Mouse (Mus musculus) left cerebral cortex, adult 18-20 months (tissue): ENCODE results near the gene Pde1a. TPM values are rescaled to one million over a fixed set of nuclear protein-coding genes. Genes with fewer than 3 reads are reported as not detected.

Experiments
- DNase-seq, 2 experiments: peaks; one replicate each; pipeline ENCODE4 v3.0.0; 2021 to 2022; ENCODE audit warnings: low spot score in 2 of 2, mixed read lengths in 1 of 2
- total RNA-seq, 2 experiments: library from RNA; stranded (reverse); gene quantifications; 2 replicates each; pipeline ENCODE4 v1.2.3; 2021

The Pde1a gene
- total RNA-seq, 2 experiments from 2014 or later, result 152 to 160 TPM

- no peak for DNase-seq
Observed at GRCm38 (mm10) chr2:80046751-80047513, 82.3 kb downstream of the Pde1a start.

DNA sequence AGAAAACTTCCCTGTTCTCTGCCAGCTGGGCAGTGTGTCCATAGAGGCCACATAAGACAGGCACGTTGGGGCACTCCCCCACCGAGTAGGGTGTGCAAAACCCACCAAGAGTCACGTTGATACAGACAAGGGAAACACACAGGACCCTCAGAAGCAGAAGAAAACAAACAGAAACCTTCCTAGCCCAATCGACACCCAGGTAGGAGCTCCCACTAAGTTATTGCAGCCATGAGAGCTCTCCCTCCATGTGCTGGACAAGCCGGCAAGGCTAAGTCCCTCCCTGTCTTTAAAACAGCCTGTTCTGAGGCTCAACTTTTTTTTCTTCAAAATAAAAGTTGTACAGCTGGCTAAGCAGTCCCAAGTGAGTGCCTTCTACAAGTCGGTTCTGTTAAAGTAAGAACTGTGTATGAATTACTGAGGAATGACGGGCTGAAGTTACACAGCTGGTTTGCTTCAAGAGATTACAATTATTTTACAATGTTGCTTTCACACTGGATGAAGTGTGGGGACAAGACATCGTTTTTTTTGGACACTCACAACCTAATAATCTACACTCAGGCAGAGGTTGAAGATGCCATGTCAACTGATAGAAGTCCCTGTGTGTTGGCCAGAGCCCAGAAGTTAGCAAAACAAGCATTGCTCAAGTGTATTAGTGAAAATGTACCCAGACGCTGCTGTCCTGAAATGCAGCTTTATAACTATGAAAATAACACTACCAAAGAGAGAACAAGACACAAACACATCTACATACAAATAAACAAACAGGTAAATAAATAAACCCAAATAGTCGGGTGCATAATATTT lies 90.4 kb downstream of the Pde1a start:
- DNase-seq, result no peak

DNA sequence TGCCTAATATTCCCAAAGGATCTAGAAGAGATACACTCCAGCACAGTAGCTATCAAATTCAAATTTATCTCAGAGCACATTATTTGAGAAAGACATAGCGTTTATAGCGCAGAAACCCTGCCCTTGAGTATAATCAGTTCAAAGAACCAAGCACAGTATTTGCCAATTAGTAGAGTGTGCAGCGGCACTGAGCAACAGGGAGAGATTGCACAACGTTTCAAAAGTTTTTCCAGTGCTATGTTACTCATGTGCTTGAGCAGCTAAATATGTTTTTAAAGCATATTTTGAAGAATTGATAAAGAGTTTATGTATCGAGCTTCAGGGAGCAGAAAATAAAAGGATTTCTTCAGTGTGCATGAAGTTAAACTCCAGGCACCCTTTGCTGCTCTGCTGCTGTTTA lies 91.3 kb downstream of the Pde1a start:
- no peak for DNase-seq

- no peak for DNase-seq
Observed at GRCm38 (mm10) chr2:80029051-80029450, 100.2 kb downstream of the Pde1a start.

- DNase-seq, result no peak
Observed at GRCm38 (mm10) chr2:80026053-80026452, 103.2 kb downstream of the Pde1a start.

DNA sequence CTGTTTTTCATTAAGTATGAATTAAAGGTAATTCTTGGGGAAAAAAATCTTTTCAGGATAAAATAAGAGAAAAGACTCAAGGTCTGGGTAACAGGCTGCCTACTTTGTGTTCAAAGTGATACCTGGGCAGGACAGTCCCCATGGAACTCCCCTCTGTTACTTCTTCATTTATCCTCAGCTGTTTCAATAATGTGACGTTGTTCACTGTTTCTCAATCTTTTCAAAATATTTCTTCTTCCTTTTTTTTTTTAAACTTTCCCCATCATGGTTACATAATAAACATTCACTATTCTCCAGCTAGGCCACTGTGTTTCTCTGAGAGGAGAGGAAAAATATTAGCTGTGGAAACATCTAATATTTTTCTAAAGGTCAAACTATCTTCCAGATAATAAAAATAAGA lies 103.7 kb downstream of the Pde1a start:
- no peak for DNase-seq

DNA sequence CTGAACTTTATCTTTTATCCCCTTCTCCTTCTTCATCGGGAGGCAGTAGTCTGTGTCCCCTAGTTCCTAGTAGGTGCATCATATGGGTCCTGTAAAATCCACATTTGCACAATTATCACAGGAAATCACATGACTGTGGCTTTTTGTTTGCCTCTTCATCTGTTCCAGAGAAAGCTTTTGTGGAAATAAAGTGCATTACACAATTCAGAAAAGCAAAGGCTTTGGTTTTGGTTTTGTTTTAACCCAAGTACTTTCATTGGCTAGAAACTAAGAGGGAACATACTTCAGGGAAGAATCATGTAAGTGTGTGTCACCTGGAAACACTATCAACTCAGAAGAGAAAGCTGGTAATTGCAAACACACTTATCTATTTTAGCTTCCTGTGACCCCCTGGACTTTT lies 104.2 kb downstream of the Pde1a start:
- DNase-seq, result no peak

- no peak for DNase-seq
Observed at GRCm38 (mm10) chr2:80014161-80014560, 115.1 kb downstream of the Pde1a start.

DNA sequence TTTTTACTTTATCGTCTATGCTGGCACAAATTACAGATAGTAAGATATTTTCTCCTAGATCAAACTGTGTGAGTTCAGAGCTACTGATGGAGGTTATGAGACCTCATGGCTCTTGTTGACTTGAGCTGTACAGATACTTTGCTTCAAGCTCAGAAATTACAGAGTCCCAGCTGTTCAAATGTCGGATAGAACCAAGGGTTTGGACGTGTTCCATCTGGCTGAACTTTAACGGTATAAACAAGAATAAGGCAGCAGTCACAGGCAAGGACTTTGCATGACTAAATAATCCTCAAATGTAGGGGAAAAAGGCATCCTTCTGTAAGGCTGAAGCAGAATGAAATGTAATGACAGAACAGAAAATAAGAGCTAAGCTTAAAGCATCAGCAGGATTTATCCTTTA lies 116.2 kb downstream of the Pde1a start:
- DNase-seq, result peak; percentile 12 to 19

DNA sequence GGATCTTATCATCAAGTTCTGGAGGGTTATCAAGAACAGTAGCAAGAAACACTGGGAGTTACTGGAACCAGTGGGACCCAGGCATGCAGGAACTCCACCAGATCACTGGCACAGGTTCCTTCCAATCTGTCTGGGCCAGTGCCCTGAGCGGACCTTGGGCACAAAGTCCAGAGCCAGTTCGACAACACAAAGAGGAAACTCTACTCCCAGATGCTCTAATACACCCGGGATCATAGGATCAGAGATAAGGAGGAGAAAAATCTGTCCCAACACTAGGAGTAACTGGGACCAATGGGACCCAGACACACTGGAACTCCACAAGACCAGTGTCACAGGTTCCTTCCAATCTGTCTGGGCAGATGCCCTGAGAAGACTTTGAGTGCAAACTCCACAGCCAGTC lies 130.1 kb downstream of the Pde1a start:
- no peak for DNase-seq

- no peak for DNase-seq
Observed at GRCm38 (mm10) chr2:79998460-79998859, 130.8 kb downstream of the Pde1a start.

DNA sequence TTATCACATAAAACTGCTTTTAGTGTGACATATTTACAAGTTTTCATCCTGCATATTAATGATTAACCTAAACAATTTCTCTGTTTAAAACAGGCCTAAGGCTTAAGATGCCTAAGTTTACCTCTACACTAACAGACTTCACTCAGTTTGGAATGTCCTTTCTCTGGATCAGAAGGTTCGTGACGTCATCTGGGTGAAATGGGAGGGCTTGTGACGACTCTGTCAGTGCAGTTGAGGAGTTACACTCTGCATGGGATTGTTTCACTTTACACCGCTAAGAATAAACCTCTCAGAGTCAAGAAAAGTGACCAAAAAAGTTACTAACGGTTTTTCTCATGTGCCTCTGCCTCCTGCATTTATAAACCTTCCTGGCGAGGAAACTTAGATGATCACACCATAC lies 137.6 kb downstream of the Pde1a start:
- DNase-seq, result no peak

- no peak for DNase-seq
Observed at GRCm38 (mm10) chr2:79983778-79984177, 145.5 kb downstream of the Pde1a start.

DNA sequence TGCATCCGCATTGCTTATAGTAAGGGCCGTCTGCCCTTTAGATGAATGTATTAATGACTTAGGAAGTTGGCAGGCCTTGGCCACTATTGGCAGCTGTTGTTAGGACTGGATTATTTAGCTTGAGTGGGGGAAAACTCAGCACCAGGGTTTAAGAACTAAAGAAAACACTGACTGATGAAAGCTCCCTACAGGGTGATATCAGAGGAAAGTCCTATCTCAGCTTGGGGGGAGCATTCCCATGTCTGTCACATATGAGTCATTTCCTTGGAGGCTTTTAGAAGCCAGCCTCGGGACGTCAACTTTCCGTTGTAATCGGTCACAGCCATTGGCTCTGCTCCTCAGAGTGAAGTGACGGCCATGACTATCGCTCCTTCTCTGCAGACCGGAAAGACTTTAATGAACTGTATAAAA lies 146.0 kb downstream of the Pde1a start:
- DNase-seq, result no peak

- DNase-seq, result no peak
Observed at GRCm38 (mm10) chr2:79981781-79982180, 147.5 kb downstream of the Pde1a start.

DNA sequence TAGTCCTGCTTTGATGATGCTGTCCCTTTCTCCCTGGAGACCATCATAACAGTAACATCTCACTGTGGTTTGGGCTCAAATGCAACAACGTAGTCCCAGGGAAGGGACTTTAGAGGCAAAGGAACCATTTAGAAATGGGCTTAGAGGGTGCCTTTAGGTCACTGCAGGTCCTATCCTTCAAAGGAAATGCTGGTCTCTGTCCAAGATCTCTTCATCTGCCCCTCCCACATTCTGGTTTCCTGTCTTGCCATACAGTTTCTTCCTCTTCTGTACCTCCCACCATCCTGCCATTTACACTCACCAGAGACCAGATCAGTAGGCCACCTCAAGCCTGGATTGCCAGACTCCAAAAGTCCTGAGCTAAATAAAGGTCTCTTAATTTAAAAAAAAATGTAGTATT lies 150.3 kb downstream of the Pde1a start:
- DNase-seq, result no peak

DNA sequence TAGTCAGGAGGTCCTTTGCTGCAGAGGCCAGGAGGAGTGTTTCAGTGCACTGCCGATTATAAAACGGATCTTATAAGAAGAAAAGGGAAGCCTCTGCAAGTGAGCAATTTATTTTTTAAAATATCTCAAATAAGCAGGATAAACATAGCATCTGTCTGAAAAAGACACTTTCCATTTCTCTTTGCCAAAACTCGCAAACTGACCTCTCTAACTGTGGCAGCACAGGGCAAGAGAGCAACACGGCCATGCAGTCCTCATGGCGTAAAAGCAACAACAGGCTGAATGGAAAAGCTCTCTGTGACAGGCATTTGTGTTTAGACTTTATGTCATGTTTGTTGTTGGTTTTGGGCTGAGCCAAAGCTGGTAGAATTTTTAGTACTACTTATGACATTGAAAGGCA lies 152.0 kb downstream of the Pde1a start:
- no peak for DNase-seq

- no peak for DNase-seq
Observed at GRCm38 (mm10) chr2:79975947-79976346, 153.3 kb downstream of the Pde1a start.

GRCm38 (mm10) chr2:79972271-79972670 lies 157.0 kb downstream of the Pde1a start:
- no peak for DNase-seq

DNA sequence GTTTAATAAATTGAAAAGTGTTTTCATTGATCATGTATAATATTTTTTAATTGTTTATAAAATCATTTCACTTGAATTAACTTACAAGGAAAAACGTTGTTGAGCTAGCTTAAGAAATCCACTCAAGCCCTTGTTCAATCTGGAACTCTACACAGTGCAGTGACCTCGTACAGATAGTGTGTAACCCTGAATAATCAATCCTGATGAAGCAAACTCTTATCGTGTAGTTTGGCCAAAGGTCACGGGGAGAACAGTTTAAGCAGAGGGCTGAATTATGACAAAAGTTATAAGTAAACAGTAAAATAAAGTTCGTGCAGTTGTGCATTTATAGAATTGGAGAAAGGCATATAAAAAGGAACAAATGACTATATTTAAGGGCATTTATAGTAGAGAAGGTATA lies 159.7 kb downstream of the Pde1a start:
- DNase-seq, result no peak

DNA sequence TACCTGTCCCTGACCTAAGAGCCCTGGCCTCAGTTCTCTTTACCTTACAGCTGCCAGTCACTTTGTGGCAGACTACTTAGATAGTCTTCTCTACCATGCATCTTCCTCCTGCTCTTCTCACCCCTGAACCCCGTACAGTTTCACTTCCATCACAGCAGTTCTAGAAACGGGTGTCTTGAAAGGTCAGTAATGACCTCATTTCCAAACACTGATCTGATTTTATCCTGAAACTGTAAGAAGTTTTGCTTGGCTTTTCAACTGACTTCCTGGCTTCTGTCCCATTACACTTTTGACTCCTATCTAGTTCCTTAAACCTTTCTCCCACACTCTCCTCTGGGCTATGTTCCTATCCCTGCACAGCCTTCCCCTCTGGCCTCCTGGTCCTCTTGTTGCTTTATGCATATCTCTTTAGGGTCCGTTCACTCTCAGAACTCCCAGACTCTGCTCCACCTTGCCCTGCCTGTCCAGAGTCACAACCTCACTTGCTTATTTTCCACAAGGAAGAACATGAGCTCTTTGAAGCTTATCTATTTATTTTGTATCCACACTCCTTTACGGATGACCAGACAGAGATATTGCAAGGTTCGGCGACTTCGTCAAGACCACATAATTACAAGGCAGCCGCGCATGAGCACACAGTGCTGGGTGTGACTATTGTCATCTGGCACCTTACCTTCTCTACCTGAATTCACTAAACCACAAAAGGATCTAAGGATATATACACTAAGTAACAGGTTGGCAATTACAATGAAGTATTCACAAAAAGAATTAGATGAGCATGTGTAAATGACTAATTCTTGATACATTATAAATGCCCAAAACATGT lies 162.4 kb downstream of the Pde1a start:
- no peak for DNase-seq

GRCm38 (mm10) chr2:79966086-79966485 lies 163.2 kb downstream of the Pde1a start:
- DNase-seq, result no peak
